Mouse (Mus musculus): Measurements from ENCODE around the gene Nrxn1.

DNA sequence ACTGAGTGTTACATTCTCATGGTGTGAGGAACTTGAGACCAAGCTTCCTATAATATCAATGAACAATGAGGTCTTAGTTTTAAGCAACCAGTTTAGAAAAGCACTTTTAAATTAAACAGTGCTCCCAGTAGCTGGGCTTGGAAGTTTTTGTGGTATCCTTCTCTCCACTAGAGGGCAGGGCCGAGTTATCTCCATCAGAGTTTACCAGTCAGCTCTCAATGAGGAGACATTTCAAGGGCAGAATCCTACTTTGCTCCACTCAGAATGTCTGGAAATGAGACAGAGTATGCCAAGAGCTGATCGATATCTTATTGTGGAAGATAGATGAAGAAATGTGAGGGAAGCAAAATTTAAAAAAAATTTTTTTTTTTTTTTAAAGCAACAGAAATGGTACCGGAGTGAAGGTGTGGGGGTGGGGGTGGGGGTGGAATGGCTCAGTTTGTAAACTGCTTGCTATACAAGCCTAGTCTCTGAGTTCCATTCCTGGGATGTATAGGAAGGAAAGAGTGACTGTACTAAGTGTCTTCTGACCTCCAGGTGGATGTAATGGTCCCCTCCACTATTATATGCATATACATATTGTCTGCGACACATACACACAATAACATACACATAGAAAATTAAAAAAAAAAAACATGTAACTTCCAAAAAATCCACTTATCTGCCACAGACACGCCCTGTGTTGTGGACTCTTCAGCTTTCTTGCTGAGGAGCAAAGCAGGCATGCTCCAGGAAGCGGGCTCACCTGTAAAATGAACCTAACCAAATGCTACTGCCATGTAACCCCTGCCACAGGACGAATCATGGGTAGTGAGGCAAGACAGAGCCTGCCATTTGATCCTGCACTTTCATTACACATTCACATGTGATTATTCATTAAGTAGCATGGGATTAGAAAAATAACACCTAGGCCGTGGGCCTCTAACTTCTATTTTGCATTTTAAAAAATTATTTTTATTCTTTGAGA lies 283.4 kb downstream of the Nrxn1 start:
- no peak for TF ChIP-seq MYB (IDR thresholded peaks at IDR 0.05; ENCODE audit: low read depth, low read length)
- TF ChIP-seq USF1 (IDR thresholded peaks at IDR 0.05; ENCODE audit: low read depth, low read length), result no peak
- TF ChIP-seq CTCF (IDR thresholded peaks at IDR 0.05 in 2 of 3, conservative IDR thresholded peaks at IDR 0.05 in 1 of 3; ENCODE audit: control insufficient read depth in 1 of 3, insufficient read depth in 1 of 3, low read depth in 2 of 3, low read length in 3 of 3, poor library complexity in 1 of 3, severe bottlenecking in 1 of 3), result peak; percentile 53 to 80 (median 58)
- no peak for TF ChIP-seq NRF1 (IDR thresholded peaks at IDR 0.05; ENCODE audit: insufficient read depth, low read depth, low read length, poor library complexity, severe bottlenecking)
- TF ChIP-seq POLR2A (IDR thresholded peaks at IDR 0.05; ENCODE audit: control insufficient read depth in 1 of 2, insufficient read depth in 1 of 2, low read depth in 1 of 2, low read length in 2 of 2, poor library complexity in 1 of 2), result no peak
- no peak for TF ChIP-seq ELF1 (IDR thresholded peaks at IDR 0.05; ENCODE audit: low read depth, low read length)

Data from MEL (cell line).